Mouse (Mus musculus) NIH3T3 (cell line): ENCODE measurements at regions not wholly inside any gene's neighbourhood (a gene's known extent, or its start where the extent isn't known, plus 50 kb on each side); places are given as distances from the start of the nearest gene placed in this dataset.

Source experiments
- DNase-seq: peaks from one replicate; pipeline ENCODE4 v3.0.0-alpha.2; 2012; ENCODE audit warnings: low read depth

GRCm38 (mm10) chr13:78405071-78405470, 205.5 kb upstream of the Nr2f1 start:
- DNase-seq: peak; percentile 76

GRCm38 (mm10) chr13:78383761-78384160, 184.2 kb upstream of the Nr2f1 start:
- no peak for DNase-seq

- DNase-seq: no peak
These were observed 161.7 kb upstream of the Nr2f1 start for GRCm38 (mm10) chr13:78361236-78361635.

GRCm38 (mm10) chr13:78348830-78349229, 149.3 kb upstream of the Nr2f1 start:
- no peak for DNase-seq

GRCm38 (mm10) chr13:78324443-78325206, 125.1 kb upstream of the Nr2f1 start:
- no peak for DNase-seq

GRCm38 (mm10) chr13:78323183-78323582, 123.6 kb upstream of the Nr2f1 start:
- peak; percentile 5 for DNase-seq

GRCm38 (mm10) chr13:78318434-78318833, 118.9 kb upstream of the Nr2f1 start:
- DNase-seq: no peak

GRCm38 (mm10) chr13:78310837-78311236, 111.3 kb upstream of the Nr2f1 start:
- DNase-seq: no peak
